Mouse (Mus musculus) cerebellum, adult (tissue): ENCODE data around the gene Drc3.

Experiments used
- ATAC-seq: cut with Nextera tagmentation; 2 replicates; pipeline ENCODE4 v1.9.2; 2017; ENCODE audit warnings: mild to moderate bottlenecking, moderate library complexity, mixed read lengths; ENCODE audit not compliant: insufficient number of reproducible peaks, low FRiP score, low TSS enrichment

Gene Drc3

DNA sequence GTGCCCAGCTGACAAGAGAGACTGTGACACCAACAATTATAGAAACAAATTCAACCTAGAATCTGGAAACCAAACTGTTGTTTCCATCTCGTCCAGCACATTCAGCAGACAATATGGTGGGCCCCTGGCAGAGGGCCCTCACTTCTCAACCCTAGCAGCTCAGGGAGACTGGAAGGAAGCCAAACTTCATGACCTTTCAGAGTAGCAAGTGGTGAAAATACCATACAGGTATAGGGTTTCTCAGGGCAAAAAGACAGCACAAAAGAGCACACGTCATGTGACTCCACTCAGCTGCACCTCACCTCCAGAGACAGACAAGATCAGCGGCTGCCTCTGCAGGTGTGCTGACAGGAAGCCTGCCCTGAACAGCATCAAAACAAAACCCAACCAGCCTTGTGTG, 19.0 kb upstream of the Drc3 start:
- no peak for ATAC-seq

DNA sequence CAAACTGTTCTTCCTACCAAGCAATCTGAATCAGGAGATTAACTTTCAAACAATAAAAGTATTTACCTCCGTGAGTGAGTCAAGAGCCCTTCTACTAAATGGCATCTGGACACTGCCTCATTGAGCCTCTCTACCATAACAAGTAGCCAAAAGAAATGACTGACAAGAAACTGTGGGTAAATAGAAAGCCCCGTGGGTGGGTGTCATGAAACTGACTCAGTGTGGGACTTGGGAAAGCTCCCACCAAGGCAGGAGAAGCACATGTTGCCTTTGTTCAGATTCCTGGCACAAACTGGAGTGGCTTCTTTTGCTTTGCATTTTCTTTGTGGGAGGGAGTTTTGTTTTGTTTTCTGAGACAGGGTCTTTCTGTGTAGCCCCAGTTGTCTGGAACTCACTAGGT, 17.4 kb upstream of the Drc3 start:
- no peak for ATAC-seq

DNA sequence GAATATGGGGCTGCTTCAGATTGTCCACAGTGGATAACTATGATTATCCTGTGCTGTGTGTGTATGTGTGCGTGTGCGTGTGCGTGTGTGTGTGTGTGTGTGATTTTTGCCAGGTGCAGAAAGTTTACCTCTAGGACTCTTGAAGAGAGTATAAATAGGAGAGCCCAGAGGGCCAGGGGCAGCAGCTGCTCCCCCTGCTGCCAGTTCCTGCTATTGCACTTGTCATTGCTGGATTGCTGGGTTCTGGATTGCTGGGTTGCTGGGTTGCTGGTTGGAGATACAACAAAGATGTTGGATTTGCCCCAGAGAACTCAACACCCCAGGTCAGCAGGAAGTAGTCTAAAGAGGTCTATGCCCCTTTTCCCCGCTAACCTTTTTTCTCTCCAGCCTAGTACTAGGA, 14.8 kb upstream of the Drc3 start:
- no peak for ATAC-seq

DNA sequence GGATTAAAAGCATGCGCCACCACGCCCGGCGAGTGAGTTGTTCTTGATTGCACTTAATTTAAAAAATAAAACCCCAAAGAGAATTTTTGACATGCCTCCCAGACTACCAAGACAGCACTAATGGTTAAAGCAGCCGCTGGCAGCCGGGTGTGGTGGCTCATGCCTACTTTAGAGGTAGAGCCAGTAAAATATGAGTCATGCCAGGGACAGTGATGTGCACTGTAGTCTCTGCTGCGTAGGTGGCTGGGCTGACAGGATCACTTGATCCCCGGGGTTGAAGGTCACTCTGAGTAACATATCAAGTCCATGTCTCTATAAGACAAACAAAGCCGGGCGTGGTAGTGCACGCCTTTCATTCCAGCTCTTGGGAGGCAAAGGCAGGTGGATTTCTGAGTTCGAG, 13.8 kb upstream of the Drc3 start:
- no peak for ATAC-seq

DNA sequence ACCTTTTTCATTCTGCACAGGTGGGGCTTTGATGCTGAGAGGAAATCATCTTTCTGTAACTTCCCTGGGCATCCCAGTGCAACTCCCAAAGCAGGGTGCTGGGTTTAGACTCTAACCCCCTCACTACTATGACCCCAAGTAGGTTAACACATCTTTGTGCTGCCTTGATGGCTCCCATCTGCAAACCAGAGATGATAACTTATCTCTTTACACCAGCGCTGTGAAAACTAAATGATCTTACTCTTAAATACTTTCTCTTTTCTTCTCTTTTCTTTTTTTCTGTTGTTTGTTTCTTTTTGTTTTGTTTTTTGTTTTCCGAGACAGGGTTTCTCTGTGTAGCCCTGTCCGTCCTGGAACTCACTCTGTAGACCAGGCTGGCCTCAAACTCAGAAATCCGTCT, 7.3 kb upstream of the Drc3 start:
- ATAC-seq: no peak

DNA sequence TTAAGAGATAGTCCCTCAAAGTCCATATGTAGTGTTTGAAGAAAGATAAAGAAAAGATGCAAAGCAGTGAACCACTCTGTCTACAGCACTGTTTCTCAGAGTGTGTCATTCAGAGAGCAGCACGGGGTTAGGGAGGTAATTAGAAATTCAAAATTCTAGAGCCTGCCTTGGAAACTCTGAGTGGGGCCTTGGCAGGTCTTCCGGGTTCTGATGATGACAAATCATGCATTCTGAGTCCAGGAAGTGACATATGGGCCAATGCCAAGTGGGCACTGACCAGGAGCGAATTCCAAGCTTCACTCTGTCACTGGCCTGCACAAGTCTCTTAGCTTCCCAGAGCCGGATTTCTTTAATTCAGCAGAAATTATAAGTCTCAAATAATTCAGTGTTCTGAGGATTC, 6.6 kb upstream of the Drc3 start:
- peak; percentile 49; the same call in 1 of the 2 replicates for ATAC-seq

DNA sequence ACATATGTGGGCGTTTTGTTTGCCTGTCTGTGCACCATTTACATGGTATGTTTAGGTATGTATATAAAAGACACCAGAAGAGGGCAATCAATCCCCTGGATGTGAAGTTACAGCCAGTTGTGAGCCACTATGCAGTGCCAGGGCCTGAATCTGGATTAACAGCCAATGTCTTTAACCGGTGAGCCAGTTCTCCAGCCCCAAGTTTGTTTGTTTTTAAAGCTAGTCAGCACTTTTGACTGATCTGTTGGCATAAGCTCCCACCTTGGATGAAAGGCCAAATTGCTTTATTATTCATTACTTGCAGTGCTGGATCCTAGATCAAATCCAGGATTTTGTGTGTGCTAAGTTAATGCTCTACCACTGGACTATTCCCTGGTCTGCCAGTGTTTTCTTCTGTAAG, 1.7 kb upstream of the Drc3 start:
- ATAC-seq: no peak

DNA sequence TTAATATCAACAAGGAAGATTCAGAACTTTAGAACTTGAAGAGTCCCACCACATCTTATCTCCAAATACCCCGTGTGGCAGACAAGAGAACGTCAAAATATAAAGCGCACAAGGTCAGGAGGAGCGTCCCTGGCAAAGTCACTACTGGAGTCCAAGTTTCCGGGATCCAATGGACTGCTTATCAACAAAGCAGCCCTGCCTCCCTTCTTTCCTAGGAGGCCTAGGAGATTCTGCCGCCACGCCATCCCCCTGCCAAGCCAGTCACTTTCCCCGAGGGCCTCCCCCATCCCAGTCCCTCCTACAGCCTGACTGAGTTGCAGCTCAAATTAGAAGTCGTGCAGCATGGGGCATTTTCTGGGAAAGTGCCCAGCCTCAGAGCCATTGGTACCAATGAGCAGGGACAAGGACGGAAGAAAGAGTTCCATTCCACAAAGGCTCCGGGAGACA, 1.2 kb upstream of the Drc3 start:
- ATAC-seq: no peak

DNA sequence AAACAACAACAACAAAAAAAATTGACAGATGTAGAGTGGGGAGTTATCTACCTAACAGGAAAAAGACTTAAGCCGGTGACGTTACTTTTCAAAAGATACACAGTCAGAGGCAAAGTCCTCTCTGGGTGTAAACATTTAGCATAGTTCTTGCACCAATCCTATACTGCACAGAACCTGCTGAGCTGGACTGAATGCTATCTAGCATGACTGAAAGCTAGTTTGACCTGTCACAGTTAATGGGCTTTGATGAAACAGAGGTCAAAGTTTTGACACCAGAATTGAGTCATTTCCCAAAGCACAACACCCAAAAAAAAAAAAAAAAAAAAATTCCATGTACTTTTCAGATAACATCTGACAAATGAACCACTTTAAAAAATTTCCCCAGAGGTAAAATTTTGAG, 2.8 kb downstream of the Drc3 start:
- ATAC-seq: no peak

DNA sequence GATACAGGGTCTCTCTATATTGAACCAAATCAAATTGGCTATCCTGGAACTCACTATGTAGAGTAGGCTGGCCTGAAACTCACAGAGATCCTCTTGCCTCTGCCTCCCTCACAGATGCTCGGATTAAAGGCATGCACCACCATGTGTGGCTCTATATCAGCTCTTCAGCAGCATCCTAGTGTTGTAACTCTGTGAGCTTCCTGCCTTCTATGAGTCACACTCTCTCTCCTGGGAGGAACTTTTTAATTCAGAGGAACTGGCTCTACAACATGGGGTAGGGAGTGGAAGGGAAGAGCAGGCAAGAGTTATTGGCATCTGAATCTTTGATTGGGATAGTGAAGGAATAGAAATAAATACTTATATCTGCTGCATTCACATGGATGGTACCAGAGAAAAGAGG, 4.0 kb downstream of the Drc3 start:
- ATAC-seq: no peak

DNA sequence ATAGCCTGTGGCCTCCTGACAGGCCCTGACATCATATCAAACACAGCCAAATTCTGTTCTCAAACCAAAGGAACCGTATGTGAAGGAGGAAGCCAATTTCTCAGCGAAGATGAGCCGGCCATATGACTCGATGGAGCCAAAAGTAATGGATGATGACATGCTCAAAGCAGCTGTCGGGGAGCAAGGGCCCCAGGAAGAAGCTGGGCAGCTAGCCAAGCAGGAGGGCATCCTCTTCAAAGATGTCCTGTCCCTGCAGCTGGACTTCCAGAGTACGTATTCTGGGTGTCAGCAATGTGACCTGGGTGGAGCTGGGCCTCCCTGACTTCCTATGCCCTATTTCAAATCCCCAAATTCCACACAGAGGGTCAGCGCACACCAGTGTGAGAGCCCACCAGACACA, 5.4 kb downstream of the Drc3 start:
- ATAC-seq: no peak

DNA sequence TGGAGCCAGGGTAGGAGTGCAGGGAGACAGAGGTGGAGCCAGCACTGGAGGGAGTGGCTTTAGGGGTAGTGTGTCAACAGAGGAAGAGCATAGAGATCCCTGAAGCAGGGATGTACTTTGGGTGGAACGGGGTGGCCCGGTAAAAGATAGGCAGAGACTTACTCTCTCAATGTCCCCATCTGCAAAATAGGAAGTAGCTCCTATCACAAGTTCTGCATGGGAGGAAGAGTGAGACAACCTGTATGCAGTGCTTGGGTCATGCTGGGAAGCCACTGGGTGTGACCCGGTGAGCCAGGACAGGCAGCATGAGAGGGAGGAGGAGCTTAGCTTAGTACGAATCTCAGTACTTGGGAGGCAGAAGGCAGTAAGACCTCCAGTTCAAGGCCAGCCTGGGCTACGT, 6.0 kb downstream of the Drc3 start:
- ATAC-seq: no peak

DNA sequence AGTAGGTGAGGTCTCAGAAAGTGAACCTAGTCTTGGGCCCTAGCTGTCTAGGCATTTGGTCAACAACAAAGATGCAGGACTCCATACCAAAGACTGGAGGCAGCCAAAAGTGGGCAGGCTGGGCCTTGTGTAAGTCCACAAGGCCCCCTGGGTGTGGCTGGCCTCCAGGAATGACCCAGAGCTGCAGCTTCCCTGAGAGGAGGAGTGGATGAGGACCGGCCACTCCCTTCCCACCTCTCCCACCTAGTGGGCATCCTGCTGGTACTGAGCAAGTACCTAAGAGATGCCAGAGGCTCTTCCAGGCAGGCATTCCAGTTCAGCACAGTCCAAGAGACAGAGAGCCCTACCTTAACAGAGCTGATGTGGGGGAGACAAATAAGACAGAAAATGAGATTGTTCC, 6.8 kb downstream of the Drc3 start:
- no peak for ATAC-seq

DNA sequence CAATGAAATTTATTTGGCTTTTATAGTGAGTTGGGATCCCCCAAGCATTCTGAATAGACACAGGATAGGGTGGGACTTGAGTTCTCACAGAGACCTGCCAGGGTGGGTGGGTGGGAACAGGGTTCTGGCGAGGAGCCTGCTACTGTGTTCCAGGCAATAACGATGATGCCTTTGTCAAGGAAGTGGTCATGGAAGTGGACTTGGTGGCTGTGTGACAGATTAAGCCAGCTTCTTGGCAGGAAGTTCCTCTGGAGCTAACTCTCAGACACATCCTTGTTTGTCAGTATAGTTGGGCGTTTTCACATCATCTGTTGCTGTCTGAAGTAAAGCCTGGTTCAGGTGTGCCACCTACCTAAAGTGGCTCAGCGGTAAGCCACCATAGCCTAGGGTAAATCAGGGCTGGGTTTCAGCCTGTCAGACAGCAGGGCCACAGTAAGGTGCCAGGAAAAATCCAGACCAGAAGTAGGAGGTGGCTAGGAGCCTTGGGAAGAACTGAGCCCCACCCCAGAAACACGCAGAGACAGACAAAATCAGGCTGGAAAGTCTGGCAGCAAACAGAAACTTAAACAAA, 7.6 kb downstream of the Drc3 start:
- ATAC-seq: no peak

DNA sequence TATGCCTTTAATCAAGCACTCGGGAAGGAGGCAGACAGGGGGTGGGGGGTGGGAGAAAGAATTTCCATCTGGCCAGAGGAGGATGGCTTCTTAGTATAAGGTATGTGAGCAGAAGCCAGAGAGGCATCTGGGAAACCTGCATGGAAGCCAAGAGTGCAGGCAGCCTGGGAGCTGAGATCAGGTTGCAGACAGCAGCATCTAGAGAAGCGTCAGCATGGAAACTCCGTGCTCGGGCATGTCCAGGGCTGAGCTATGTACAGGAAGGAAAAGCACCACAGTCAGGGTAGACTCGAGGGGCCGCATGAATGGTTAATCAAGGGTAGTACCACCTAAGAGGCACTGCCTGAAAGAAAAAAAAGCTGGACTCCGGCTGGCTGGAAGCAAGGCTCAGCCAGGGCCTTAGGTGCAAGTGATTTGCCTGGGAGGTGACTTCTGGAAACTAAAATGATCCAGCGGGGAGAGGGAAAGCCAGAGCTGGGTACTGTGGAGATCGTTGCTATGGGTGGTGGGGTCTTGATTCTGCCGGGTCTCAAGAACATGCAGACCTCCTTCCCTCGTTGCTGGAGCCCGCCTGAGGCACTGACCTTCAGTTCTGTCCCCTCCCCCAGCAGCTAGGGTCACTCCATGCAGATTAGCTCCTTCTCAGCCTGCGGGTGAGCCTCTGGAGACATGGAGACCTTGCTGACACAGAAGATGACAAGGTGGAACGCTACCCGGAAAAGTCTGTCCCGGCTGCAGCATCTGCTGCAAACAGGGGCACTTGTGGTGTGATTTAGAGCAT, 13.3 kb downstream of the Drc3 start:
- ATAC-seq: no peak

DNA sequence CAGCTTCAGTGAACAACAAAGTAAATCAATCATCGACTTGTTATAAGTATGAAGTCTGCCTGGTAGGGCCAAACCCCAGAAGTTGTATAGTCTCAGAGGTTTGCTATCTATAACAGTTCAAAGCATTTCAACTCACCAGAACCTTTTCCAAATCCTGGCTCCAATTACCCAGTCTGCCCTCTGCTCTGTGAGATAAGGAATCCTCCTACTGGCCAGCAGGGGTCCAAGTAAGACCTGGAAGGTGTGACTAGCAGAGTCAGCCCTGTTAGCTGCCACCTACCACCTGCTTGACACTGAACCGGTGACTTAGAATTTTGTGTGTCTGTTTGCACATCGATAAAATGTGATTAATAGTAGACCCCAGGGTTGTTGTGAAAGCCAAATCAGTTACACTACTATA, 14.1 kb downstream of the Drc3 start:
- ATAC-seq: no peak

DNA sequence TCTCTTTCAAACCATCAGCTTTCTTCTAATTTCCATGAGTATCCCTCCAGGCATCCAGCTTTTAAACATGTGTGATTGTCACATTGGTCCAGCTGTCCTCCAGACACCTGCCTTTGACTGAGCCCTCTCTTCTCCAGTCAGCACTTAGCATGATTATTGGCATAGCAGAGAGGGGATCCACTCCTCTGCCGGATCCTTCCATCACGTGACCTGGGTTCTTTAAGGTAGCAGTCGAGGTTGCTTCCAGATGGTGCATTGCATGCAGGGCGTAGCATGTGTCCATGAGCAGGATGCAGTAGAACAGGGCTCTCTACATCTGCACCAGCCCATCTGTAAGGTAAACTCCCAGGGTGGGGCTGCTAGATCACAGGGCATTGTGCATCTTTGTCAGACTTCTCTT, 15.8 kb downstream of the Drc3 start:
- ATAC-seq: no peak

DNA sequence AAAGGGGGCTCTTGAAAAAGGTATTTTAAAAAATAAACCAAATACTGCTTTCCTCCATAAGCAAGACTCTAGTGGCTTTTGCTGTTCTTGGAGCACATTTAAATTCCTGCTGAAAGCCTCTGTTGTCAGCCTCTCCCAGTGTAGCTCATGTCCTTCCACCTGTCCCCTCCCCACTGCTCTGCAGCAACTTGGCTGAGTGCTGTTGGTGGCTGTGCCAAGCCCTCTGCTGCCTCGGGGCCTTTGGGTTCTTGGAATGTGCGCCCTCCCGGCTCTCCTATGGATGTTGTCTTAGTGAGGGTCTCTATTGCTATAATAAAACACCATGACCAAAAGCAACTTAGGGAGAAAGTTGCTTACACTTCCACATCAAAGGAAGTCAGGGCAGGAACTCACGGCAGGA, 16.3 kb downstream of the Drc3 start:
- ATAC-seq: no peak

DNA sequence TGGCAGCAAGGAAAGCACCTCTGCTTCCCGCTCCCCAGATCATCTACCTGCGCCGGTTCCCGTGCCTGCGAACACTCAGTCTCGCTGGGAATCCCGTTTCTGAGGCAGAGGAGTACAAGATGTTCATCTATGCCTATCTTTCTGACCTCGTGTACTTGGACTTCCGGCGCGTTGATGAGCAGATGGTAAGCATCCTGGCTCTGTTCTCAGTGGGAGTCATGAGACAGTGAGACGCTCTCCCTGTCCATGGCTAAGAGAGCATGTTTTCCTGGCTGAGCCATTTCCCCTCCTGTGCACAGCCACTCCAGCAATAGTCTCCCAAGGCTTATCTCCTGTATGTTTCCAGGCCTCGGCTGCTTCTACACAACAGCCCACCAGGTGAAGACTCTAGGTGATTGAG, 17.3 kb downstream of the Drc3 start:
- no peak for ATAC-seq

DNA sequence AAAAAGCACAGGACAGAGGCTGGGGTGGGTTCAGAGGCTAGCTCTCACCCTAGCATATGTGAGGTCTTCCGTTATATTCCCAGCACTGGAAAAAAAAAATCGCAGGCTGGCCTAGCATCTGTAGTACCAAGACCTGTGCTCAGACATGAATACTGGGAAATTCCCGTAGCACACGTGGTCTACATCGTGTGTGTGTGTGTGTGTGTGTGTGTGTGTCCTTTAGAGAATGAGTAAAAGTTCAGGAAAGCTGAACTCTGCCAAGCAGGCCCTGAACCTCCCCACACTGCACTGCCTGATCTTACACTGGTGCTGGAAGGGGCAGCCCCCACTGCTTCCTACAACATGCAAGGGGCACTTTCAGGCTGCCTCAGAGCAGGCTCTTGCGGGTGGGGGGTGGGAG, 21.4 kb downstream of the Drc3 start:
- ATAC-seq: no peak

DNA sequence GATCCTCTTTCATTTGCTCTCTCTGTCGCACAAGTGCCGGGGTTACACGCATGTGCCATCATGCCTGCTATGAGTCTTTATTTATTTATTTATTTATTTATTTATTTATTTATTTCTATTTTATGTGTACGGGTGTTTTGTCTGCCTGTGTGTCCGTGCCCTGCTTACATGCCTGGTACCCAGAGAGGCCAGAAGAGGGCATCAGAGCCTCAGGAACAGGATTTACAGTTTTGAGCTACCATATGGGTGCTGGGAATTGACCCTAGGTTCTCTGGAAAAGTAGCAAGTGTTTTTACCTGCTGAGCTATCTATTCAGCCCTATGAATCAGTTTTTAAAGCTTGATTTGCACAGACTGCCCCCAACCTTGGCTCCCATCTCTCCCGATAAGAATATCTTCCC, 30.4 kb downstream of the Drc3 start:
- ATAC-seq: no peak

DNA sequence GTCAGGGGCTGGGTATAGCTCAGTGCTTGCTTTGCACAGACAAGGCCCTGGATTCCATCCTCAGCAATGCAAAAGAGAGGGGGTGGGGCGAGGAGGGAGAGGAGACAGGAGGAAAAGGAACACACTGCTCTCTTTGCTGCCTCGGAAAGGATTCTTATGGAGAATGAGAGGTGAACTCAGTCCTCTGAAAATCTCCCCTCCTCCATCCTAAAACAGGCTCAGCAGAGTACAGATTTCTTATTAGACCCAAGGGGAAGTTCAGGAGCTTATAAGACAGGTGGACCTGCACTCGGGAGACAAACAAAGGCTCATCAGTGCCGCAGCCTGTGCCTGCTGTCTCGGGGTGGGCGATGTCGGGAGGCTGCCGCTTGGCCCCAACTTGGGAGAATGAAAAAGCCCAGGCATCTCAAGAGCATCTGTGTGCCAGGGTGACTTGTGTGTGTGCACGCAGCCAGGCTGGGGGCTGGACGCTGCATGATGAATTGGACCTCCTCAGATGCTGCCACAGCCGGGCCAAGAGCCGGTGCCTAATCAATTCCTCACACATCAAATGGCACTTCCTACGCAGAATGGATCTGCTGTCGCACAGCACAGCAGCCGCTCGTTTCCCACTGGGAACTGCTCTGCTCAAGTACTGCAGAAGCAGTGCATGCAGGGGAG, 31.8 kb downstream of the Drc3 start:
- ATAC-seq: no peak
